Mouse (Mus musculus) heart, embryonic 15.5 days (tissue): ENCODE results near the gene Sycn. TPM values are rescaled to one million over a fixed set of nuclear protein-coding genes. Genes with fewer than 3 reads are reported as not detected.

Source experiments
- ATAC-seq: fragments of 200-750 bp; cut with Nextera tagmentation; replicated peaks from 2 replicates; pipeline ENCODE4 v1.8.0; 2017; ENCODE audit warnings: low read depth, moderate TSS enrichment; ENCODE audit not compliant: insufficient number of reproducible peaks, insufficient read depth, low FRiP score
- H3K27ac ChIP-seq: fragments of 300-500 bp; sonication (generic); 2 replicates; pipeline ENCODE4 v1.5.1; 2015; ENCODE audit warnings: mild to moderate bottlenecking, inconsistent platforms
- H3K27me3 ChIP-seq: fragments of 300-500 bp; sonication (generic); 2 replicates; pipeline ENCODE4 v1.6.1; 2015; ENCODE audit warnings: inconsistent platforms
- H3K36me3 ChIP-seq: fragments of 300-500 bp; sonication (generic); 2 replicates; pipeline ENCODE4 v1.6.1; 2015; ENCODE audit warnings: mild to moderate bottlenecking, inconsistent platforms
- H3K4me1 ChIP-seq: fragments of 300-500 bp; sonication (generic); replicated peaks from 2 replicates; pipeline ENCODE4 v1.6.1; 2015; ENCODE audit warnings: inconsistent platforms
- H3K4me2 ChIP-seq: fragments of 300-500 bp; sonication (generic); 2 replicates; pipeline ENCODE4 v1.6.1; 2015; ENCODE audit warnings: inconsistent platforms, mild to moderate bottlenecking, moderate library complexity
- H3K4me3 ChIP-seq: fragments of 300-500 bp; sonication (generic); 2 replicates; pipeline ENCODE4 v1.5.1; 2015; ENCODE audit warnings: mild to moderate bottlenecking, inconsistent platforms
- H3K9ac ChIP-seq: fragments of 300-500 bp; sonication (generic); 2 replicates; pipeline ENCODE4 v1.6.1; 2015; ENCODE audit warnings: mild to moderate bottlenecking, inconsistent platforms
- H3K9me3 ChIP-seq: fragments of 300-500 bp; sonication (generic); replicated peaks from 2 replicates; pipeline ENCODE4 v1.6.1; 2016; ENCODE audit warnings: inconsistent platforms
- WGBS: fragments of 180-500 bp; shearing (Covaris S2); methylation state at CpG from one replicate; pipeline ENCODE4 v1.1.7; 2015; ENCODE audit warnings: mixed read lengths; 5-methylcytosine and 5-hydroxymethylcytosine counted together
- polyA plus RNA-seq: library from polyadenylated mRNA; unstranded; fragments of >200 nt; fragmentation: Nextera tagmentation; extraction: Ambion mirVana; gene quantifications from 2 replicates; pipeline ENCODE4 v1.2.1, GENCODE M21; 2015

Sycn gene
- polyA plus RNA-seq, 1 experiment from 2014 or later: not detected

- Histone ChIP-seq H3K4me2 (no peak overlapping the region), H3K36me3 (no peaks in the 10 kb centered on the region; the same call in 1 of the 2 replicates), H3K27ac (no peak overlapping the region), H3K4me3 (no peak overlapping the region), H3K9me3 (no peaks in the 10 kb centered on the region), H3K9ac (no peak overlapping the region), H3K4me1 (peaks cover 65% of the 10 kb centered on the region), H3K27me3 (no peaks in the 10 kb centered on the region)
- no peak for ATAC-seq
- 93% methylated on average over 3 of the region's 3 CpGs for WGBS
These were observed 32.6 kb downstream of the Sycn start for GRCm38 (mm10) chr7:28573236-28573635.

- no peak for ATAC-seq
- Histone ChIP-seq H3K36me3 (no peaks in the 10 kb centered on the region), H3K4me2 (no peak overlapping the region), H3K27ac (no peak overlapping the region; the same call in 1 of the 2 replicates), H3K27me3 (no peaks in the 10 kb centered on the region), H3K4me1 (peaks cover 72% of the 10 kb centered on the region), H3K9me3 (no peaks in the 10 kb centered on the region), H3K4me3 (no peak overlapping the region), H3K9ac (no peak overlapping the region)
- 80% methylated on average over 11 of the region's 11 CpGs for WGBS
These were observed 34.9 kb downstream of the Sycn start for GRCm38 (mm10) chr7:28575597-28575996.

GRCm38 (mm10) chr7:28576271-28576914 lies 35.7 kb downstream of the Sycn start:
- peak overlapping the region; percentile 63 for H3K27ac ChIP-seq
- WGBS: 63% methylated on average over 5 of the region's 5 CpGs
- peak; percentile 43 for ATAC-seq
- no peak overlapping the region for H3K9ac ChIP-seq
- H3K9me3 ChIP-seq: no peaks in the 10 kb centered on the region
- H3K36me3 ChIP-seq: no peaks in the 10 kb centered on the region
- no peaks in the 10 kb centered on the region for H3K27me3 ChIP-seq
- no peak overlapping the region for H3K4me3 ChIP-seq
- H3K4me2 ChIP-seq: no peak overlapping the region
- peaks cover 69% of the 10 kb centered on the region for H3K4me1 ChIP-seq

GRCm38 (mm10) chr7:28577826-28578542 lies 37.3 kb downstream of the Sycn start:
- peak overlapping the region; percentile 63 for H3K27ac ChIP-seq
- no peaks in the 10 kb centered on the region for H3K27me3 ChIP-seq
- 67% methylated on average over 9 of the region's 9 CpGs for WGBS
- peaks cover 59% of the 10 kb centered on the region for H3K4me1 ChIP-seq
- H3K9me3 ChIP-seq: no peaks in the 10 kb centered on the region
- H3K4me3 ChIP-seq: no peak overlapping the region
- no peaks in the 10 kb centered on the region for H3K36me3 ChIP-seq
- no peak overlapping the region for H3K4me2 ChIP-seq
- no peak for ATAC-seq
- peak overlapping the region; percentile 16; the same call in 1 of the 2 replicates for H3K9ac ChIP-seq

GRCm38 (mm10) chr7:28578543-28579053 lies 37.9 kb downstream of the Sycn start:
- Histone ChIP-seq H3K9ac (no peak overlapping the region), H3K27ac (peak overlapping the region; percentile 63; the same call in 1 of the 2 replicates), H3K4me1 (peaks cover 59% of the 10 kb centered on the region), H3K27me3 (no peaks in the 10 kb centered on the region), H3K4me2 (no peak overlapping the region), H3K9me3 (no peaks in the 10 kb centered on the region), H3K4me3 (no peak overlapping the region), H3K36me3 (no peaks in the 10 kb centered on the region)
- 65% methylated on average over 5 of the region's 5 CpGs for WGBS
- ATAC-seq: no peak

GRCm38 (mm10) chr7:28579826-28580225 lies 39.1 kb downstream of the Sycn start:
- H3K9ac ChIP-seq: no peak overlapping the region
- H3K27ac ChIP-seq: no peak overlapping the region
- no peaks in the 10 kb centered on the region for H3K9me3 ChIP-seq
- H3K4me1 ChIP-seq: peaks cover 69% of the 10 kb centered on the region
- no peak for ATAC-seq
- H3K4me3 ChIP-seq: no peak overlapping the region
- WGBS: 65% methylated on average over 5 of the region's 5 CpGs
- no peaks in the 10 kb centered on the region for H3K36me3 ChIP-seq
- no peak overlapping the region for H3K4me2 ChIP-seq
- no peaks in the 10 kb centered on the region for H3K27me3 ChIP-seq

- no peak overlapping the region for H3K27ac ChIP-seq
- no peaks in the 10 kb centered on the region for H3K27me3 ChIP-seq
- H3K9me3 ChIP-seq: no peaks in the 10 kb centered on the region
- H3K4me3 ChIP-seq: no peak overlapping the region
- H3K4me2 ChIP-seq: no peak overlapping the region
- peaks cover 77% of the 10 kb centered on the region for H3K4me1 ChIP-seq
- 68% methylated on average over 4 of the region's 4 CpGs for WGBS
- H3K9ac ChIP-seq: no peak overlapping the region
- ATAC-seq: no peak
- no peaks in the 10 kb centered on the region for H3K36me3 ChIP-seq
These were observed 41.0 kb downstream of the Sycn start for GRCm38 (mm10) chr7:28581721-28582120.

- Histone ChIP-seq H3K27ac (no peak overlapping the region), H3K4me1 (peaks cover 77% of the 10 kb centered on the region)
- WGBS: 77% methylated on average over 11 of the region's 11 CpGs
These were observed 42.2 kb downstream of the Sycn start for GRCm38 (mm10) chr7:28582841-28583240.

GRCm38 (mm10) chr7:28583570-28584344 lies 43.1 kb downstream of the Sycn start:
- Histone ChIP-seq H3K4me2 (no peak overlapping the region), H3K27ac (peak overlapping the region; percentile 13; the same call in 1 of the 2 replicates), H3K9me3 (no peaks in the 10 kb centered on the region), H3K9ac (no peak overlapping the region), H3K4me1 (peaks cover 77% of the 10 kb centered on the region), H3K27me3 (no peaks in the 10 kb centered on the region), H3K4me3 (no peak overlapping the region), H3K36me3 (no peaks in the 10 kb centered on the region)
- no peak for ATAC-seq
- WGBS: 76% methylated on average over 8 of the region's 8 CpGs

More at GRCm38 (mm10) chr7:28582841-28583240, 42.2 kb downstream of the Sycn start:
- no peaks in the 10 kb centered on the region for H3K36me3 ChIP-seq
- no peak overlapping the region for H3K4me3 ChIP-seq
- no peaks in the 10 kb centered on the region for H3K27me3 ChIP-seq
- H3K4me2 ChIP-seq: no peak overlapping the region
- no peak for ATAC-seq
- H3K9me3 ChIP-seq: no peaks in the 10 kb centered on the region
- no peak overlapping the region for H3K9ac ChIP-seq

GRCm38 (mm10) chr7:28584468-28584867 lies 43.8 kb downstream of the Sycn start:
- H3K36me3 ChIP-seq: no peaks in the 10 kb centered on the region
- H3K4me2 ChIP-seq: no peak overlapping the region
- H3K9me3 ChIP-seq: no peaks in the 10 kb centered on the region
- H3K9ac ChIP-seq: no peak overlapping the region
- H3K27ac ChIP-seq: peak overlapping the region; percentile 13; the same call in 1 of the 2 replicates
- H3K4me1 ChIP-seq: peaks cover 74% of the 10 kb centered on the region
- 31% methylated on average over 4 of the region's 4 CpGs for WGBS
- no peak overlapping the region for H3K4me3 ChIP-seq
- H3K27me3 ChIP-seq: no peaks in the 10 kb centered on the region
- ATAC-seq: no peak

- peaks cover 68% of the 10 kb centered on the region for H3K4me1 ChIP-seq
- no peaks in the 10 kb centered on the region for H3K9me3 ChIP-seq
- H3K4me2 ChIP-seq: no peak overlapping the region
- no peak for ATAC-seq
- H3K4me3 ChIP-seq: no peak overlapping the region
- 68% methylated on average over 6 of the region's 6 CpGs for WGBS
- H3K27me3 ChIP-seq: no peaks in the 10 kb centered on the region
- H3K27ac ChIP-seq: peak overlapping the region; percentile 13; the same call in 1 of the 2 replicates
- H3K36me3 ChIP-seq: no peaks in the 10 kb centered on the region
- no peak overlapping the region for H3K9ac ChIP-seq
These were observed 44.3 kb downstream of the Sycn start for GRCm38 (mm10) chr7:28585001-28585400.
